Mouse (Mus musculus): ENCODE measurements around the gene Cacna2d1. TPM values are rescaled to one million over a fixed set of nuclear protein-coding genes. Genes with fewer than 3 reads are reported as not detected.

The Cacna2d1 gene
- polyA plus RNA-seq, 1 experiment from 2014 or later = 41.9 TPM

GRCm38 (mm10) chr5:16314242-16314641, 379.8 kb downstream of the Cacna2d1 start:
- Histone ChIP-seq H3K4me2 (replicated peaks) (no peak overlapping the region), H3K4me1 (replicated peaks) (no peaks in the 10 kb centered on the region), H3K9ac (replicated peaks) (no peak overlapping the region), H3K27ac (no peak overlapping the region), H3K27me3 (no peaks in the 10 kb centered on the region), H3K9me3 (no peaks in the 10 kb centered on the region), H3K36me3 (peaks cover 6% of the 10 kb centered on the region; the same call in 1 of the 2 replicates), H3K4me3 (replicated peaks) (no peak overlapping the region)
- ATAC-seq = no peak
- WGBS = 90% methylated on average over 5 of the region's 5 CpGs

GRCm38 (mm10) chr5:16315983-16316390, 381.5 kb downstream of the Cacna2d1 start:
- Histone ChIP-seq H3K36me3 (peaks cover 11% of the 10 kb centered on the region; the same call in 1 of the 2 replicates), H3K9me3 (no peaks in the 10 kb centered on the region), H3K4me3 (replicated peaks) (no peak overlapping the region), H3K27ac (no peak overlapping the region), H3K4me1 (replicated peaks) (no peaks in the 10 kb centered on the region), H3K27me3 (no peaks in the 10 kb centered on the region), H3K4me2 (replicated peaks) (no peak overlapping the region), H3K9ac (replicated peaks) (no peak overlapping the region)
- ATAC-seq = no peak

GRCm38 (mm10) chr5:16317680-16318242, 383.3 kb downstream of the Cacna2d1 start:
- no peak overlapping the region for H3K9ac ChIP-seq (replicated peaks)
- WGBS = 89% methylated on average over 4 of the region's 4 CpGs
- H3K9me3 ChIP-seq = no peaks in the 10 kb centered on the region
- no peak for ATAC-seq
- H3K27me3 ChIP-seq = no peaks in the 10 kb centered on the region
- peaks cover 11% of the 10 kb centered on the region; the same call in 1 of the 2 replicates for H3K36me3 ChIP-seq
- H3K4me2 ChIP-seq (replicated peaks) = no peak overlapping the region
- H3K4me3 ChIP-seq (replicated peaks) = no peak overlapping the region
- H3K4me1 ChIP-seq (replicated peaks) = no peaks in the 10 kb centered on the region
- no peak overlapping the region for H3K27ac ChIP-seq

GRCm38 (mm10) chr5:16326610-16327009, 392.1 kb downstream of the Cacna2d1 start:
- Histone ChIP-seq H3K27me3 (no peaks in the 10 kb centered on the region), H3K4me1 (replicated peaks) (no peaks in the 10 kb centered on the region), H3K36me3 (no peaks in the 10 kb centered on the region; the same call in 1 of the 2 replicates), H3K27ac (no peak overlapping the region), H3K4me3 (replicated peaks) (no peak overlapping the region), H3K4me2 (replicated peaks) (no peak overlapping the region), H3K9ac (replicated peaks) (no peak overlapping the region), H3K9me3 (no peaks in the 10 kb centered on the region)
- no peak for ATAC-seq
- 92% methylated on average over 3 of the region's 3 CpGs for WGBS

GRCm38 (mm10) chr5:16345393-16345792, 410.9 kb downstream of the Cacna2d1 start:
- H3K4me1 ChIP-seq (replicated peaks) = no peaks in the 10 kb centered on the region
- no peaks in the 10 kb centered on the region for H3K27me3 ChIP-seq
- H3K4me3 ChIP-seq (replicated peaks) = no peak overlapping the region
- peaks cover 3% of the 10 kb centered on the region; the same call in 1 of the 2 replicates for H3K36me3 ChIP-seq
- no peak overlapping the region for H3K9ac ChIP-seq (replicated peaks)
- H3K9me3 ChIP-seq = no peaks in the 10 kb centered on the region
- H3K27ac ChIP-seq = no peak overlapping the region
- ATAC-seq = no peak
- no peak overlapping the region for H3K4me2 ChIP-seq (replicated peaks)

GRCm38 (mm10) chr5:16355816-16356215, 421.3 kb downstream of the Cacna2d1 start:
- peaks cover 12% of the 10 kb centered on the region for H3K36me3 ChIP-seq
- no peak for ATAC-seq
- H3K4me2 ChIP-seq (replicated peaks) = no peak overlapping the region
- no peak overlapping the region for H3K9ac ChIP-seq (replicated peaks)
- no peaks in the 10 kb centered on the region for H3K4me1 ChIP-seq (replicated peaks)
- WGBS = 92% methylated on average over 3 of the region's 3 CpGs
- no peaks in the 10 kb centered on the region for H3K9me3 ChIP-seq
- no peak overlapping the region for H3K27ac ChIP-seq
- H3K27me3 ChIP-seq = no peaks in the 10 kb centered on the region
- H3K4me3 ChIP-seq (replicated peaks) = no peak overlapping the region

GRCm38 (mm10) chr5:16357709-16358108, 423.2 kb downstream of the Cacna2d1 start:
- Histone ChIP-seq H3K27ac (no peak overlapping the region), H3K27me3 (no peaks in the 10 kb centered on the region), H3K9ac (replicated peaks) (no peak overlapping the region), H3K4me1 (replicated peaks) (no peaks in the 10 kb centered on the region), H3K4me3 (replicated peaks) (no peak overlapping the region), H3K36me3 (peaks cover 12% of the 10 kb centered on the region), H3K9me3 (no peaks in the 10 kb centered on the region), H3K4me2 (replicated peaks) (no peak overlapping the region)
- WGBS = 85% methylated on average over 4 of the region's 4 CpGs
- ATAC-seq = no peak

- Histone ChIP-seq H3K9me3 (no peaks in the 10 kb centered on the region), H3K4me1 (replicated peaks) (no peaks in the 10 kb centered on the region), H3K4me3 (replicated peaks) (no peak overlapping the region), H3K9ac (replicated peaks) (no peak overlapping the region), H3K36me3 (peaks cover 19% of the 10 kb centered on the region), H3K4me2 (replicated peaks) (no peak overlapping the region), H3K27ac (no peak overlapping the region), H3K27me3 (no peaks in the 10 kb centered on the region)
- ATAC-seq = no peak
- 84% methylated on average over 2 of the region's 2 CpGs for WGBS
These were observed 427.6 kb downstream of the Cacna2d1 start for GRCm38 (mm10) chr5:16362076-16362475.

- Histone ChIP-seq H3K9me3 (no peaks in the 10 kb centered on the region), H3K4me3 (replicated peaks) (no peak overlapping the region), H3K4me2 (replicated peaks) (no peak overlapping the region), H3K9ac (replicated peaks) (no peak overlapping the region), H3K36me3 (peaks cover 16% of the 10 kb centered on the region), H3K27me3 (no peaks in the 10 kb centered on the region), H3K27ac (no peak overlapping the region), H3K4me1 (replicated peaks) (no peaks in the 10 kb centered on the region)
- WGBS = 85% methylated on average over 2 of the region's 2 CpGs
- ATAC-seq = no peak
These were observed 428.7 kb downstream of the Cacna2d1 start for GRCm38 (mm10) chr5:16363171-16363570.

- ATAC-seq = no peak
These were observed 436.2 kb downstream of the Cacna2d1 start for GRCm38 (mm10) chr5:16370706-16371105.

GRCm38 (mm10) chr5:16373966-16374365, 439.5 kb downstream of the Cacna2d1 start:
- Histone ChIP-seq H3K4me3 (replicated peaks) (no peak overlapping the region), H3K9ac (replicated peaks) (no peak overlapping the region), H3K27ac (no peak overlapping the region), H3K4me2 (replicated peaks) (no peak overlapping the region), H3K4me1 (replicated peaks) (no peaks in the 10 kb centered on the region), H3K36me3 (no peaks in the 10 kb centered on the region), H3K27me3 (no peaks in the 10 kb centered on the region), H3K9me3 (no peaks in the 10 kb centered on the region)
- 84% methylated on average over 4 of the region's 4 CpGs for WGBS
- no peak for ATAC-seq

More at GRCm38 (mm10) chr5:16370706-16371105, 436.2 kb downstream of the Cacna2d1 start:
- no peak overlapping the region for H3K4me2 ChIP-seq (replicated peaks)
- H3K4me3 ChIP-seq (replicated peaks) = no peak overlapping the region
- no peak overlapping the region for H3K9ac ChIP-seq (replicated peaks)
- H3K4me1 ChIP-seq (replicated peaks) = no peaks in the 10 kb centered on the region
- 88% methylated on average over 8 of the region's 8 CpGs for WGBS
- H3K36me3 ChIP-seq = no peaks in the 10 kb centered on the region
- H3K9me3 ChIP-seq = no peaks in the 10 kb centered on the region
- no peaks in the 10 kb centered on the region for H3K27me3 ChIP-seq
- H3K27ac ChIP-seq = no peak overlapping the region

- WGBS = 91% methylated on average over 3 of the region's 3 CpGs
- Histone ChIP-seq H3K9me3 (no peaks in the 10 kb centered on the region), H3K4me3 (replicated peaks) (no peak overlapping the region)
These were observed 441.9 kb downstream of the Cacna2d1 start for GRCm38 (mm10) chr5:16376329-16376908.

GRCm38 (mm10) chr5:16410011-16410410, 475.5 kb downstream of the Cacna2d1 start:
- 89% methylated on average over 8 of the region's 8 CpGs for WGBS
- no peak for ATAC-seq

More at GRCm38 (mm10) chr5:16376329-16376908, 441.9 kb downstream of the Cacna2d1 start:
- H3K27ac ChIP-seq = no peak overlapping the region
- no peak overlapping the region for H3K4me2 ChIP-seq (replicated peaks)
- H3K4me1 ChIP-seq (replicated peaks) = no peaks in the 10 kb centered on the region
- H3K36me3 ChIP-seq = no peaks in the 10 kb centered on the region
- ATAC-seq = no peak
- H3K9ac ChIP-seq (replicated peaks) = no peak overlapping the region
- no peaks in the 10 kb centered on the region for H3K27me3 ChIP-seq

More at GRCm38 (mm10) chr5:16410011-16410410, 475.5 kb downstream of the Cacna2d1 start:
- no peak overlapping the region for H3K27ac ChIP-seq
- H3K9ac ChIP-seq (replicated peaks) = no peak overlapping the region
- H3K4me3 ChIP-seq (replicated peaks) = no peak overlapping the region
- no peak overlapping the region for H3K4me2 ChIP-seq (replicated peaks)
- H3K36me3 ChIP-seq = no peaks in the 10 kb centered on the region
- no peaks in the 10 kb centered on the region for H3K27me3 ChIP-seq
- H3K4me1 ChIP-seq (replicated peaks) = no peaks in the 10 kb centered on the region
- H3K9me3 ChIP-seq = no peaks in the 10 kb centered on the region
